Mouse (Mus musculus) testis, adult 2 months (tissue): ENCODE results near the gene Ehd4. TPM values are rescaled to one million over a fixed set of nuclear protein-coding genes. Genes with fewer than 3 reads are reported as not detected.

Experiments
- H3K27ac ChIP-seq: fragments of 200-500 bp; 2 replicates; pipeline ENCODE4 v1.5.1; 2012; ENCODE audit warnings: low read depth, low read length; ENCODE audit not compliant: control insufficient read depth, insufficient read depth
- H3K27me3 ChIP-seq: fragments of 200-500 bp; 2 replicates; pipeline ENCODE4 v1.6.1; 2012; ENCODE audit warnings: mild to moderate bottlenecking, low read length, moderate library complexity; ENCODE audit not compliant: control insufficient read depth, insufficient read depth
- H3K36me3 ChIP-seq: fragments of 200-500 bp; 2 replicates; pipeline ENCODE4 v1.6.1; 2012; ENCODE audit warnings: mild to moderate bottlenecking, low read length; ENCODE audit not compliant: control insufficient read depth, insufficient read depth
- H3K4me1 ChIP-seq: fragments of 200-500 bp; 2 replicates; pipeline ENCODE4 v1.6.1; 2012; ENCODE audit warnings: low read length; ENCODE audit not compliant: control insufficient read depth, insufficient read depth
- H3K4me3 ChIP-seq: fragments of 200-500 bp; 2 replicates; pipeline ENCODE4 v1.5.1; 2012; ENCODE audit warnings: low read depth, mild to moderate bottlenecking, low read length, moderate library complexity, mixed read lengths; ENCODE audit not compliant: control insufficient read depth
- CTCF ChIP-seq: fragments of 200-500 bp; IDR thresholded peaks from 2 replicates; pipeline ENCODE4 v1.5.1; 2012; ENCODE audit warnings: low read depth, mild to moderate bottlenecking, inconsistent platforms, low read length, moderate library complexity; ENCODE audit not compliant: control insufficient read depth, insufficient read depth, insufficient replicate concordance
- POLR2A ChIP-seq: fragments of 200-500 bp; IDR thresholded peaks from 2 replicates; pipeline ENCODE4 v1.6.1; 2012; ENCODE audit warnings: low read depth, mild to moderate bottlenecking, inconsistent platforms, low read length, moderate library complexity; ENCODE audit not compliant: control insufficient read depth
- polyA plus RNA-seq: library from polyadenylated mRNA; depleted of rRNA; stranded (reverse); fragments of >200 nt; gene quantifications from 2 replicates; pipeline ENCODE4 v1.2.3, GENCODE M21; 2012

Gene Ehd4
- polyA plus RNA-seq, 1 experiment, result 3.4 TPM

DNA sequence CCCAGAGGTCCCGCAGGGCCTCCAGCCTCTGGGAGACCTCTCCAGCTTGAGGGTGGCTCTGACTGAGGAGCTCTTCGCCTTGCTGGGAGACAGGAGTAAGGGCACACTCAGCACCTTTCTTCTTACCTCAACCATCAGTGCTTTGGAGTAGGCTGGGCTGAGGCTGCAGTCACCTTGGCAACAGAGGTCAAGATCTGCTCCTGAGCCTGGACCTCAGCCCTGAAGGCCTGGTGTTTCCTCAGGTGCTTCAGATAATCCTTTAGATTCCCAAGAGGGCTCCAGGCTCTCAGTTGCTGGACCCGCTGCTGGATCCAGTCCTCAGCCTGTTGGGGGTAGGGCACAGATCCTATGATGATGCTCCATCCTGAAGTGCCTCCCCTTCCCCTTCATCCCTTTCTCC, 94.9 kb downstream of the Ehd4 start:
- Histone ChIP-seq H3K4me1 (no peaks in the 10 kb centered on the region), H3K36me3 (no peaks in the 10 kb centered on the region), H3K4me3 (no peak overlapping the region), H3K27me3 (no peaks in the 10 kb centered on the region), H3K27ac (no peak overlapping the region)
- TF ChIP-seq CTCF (no peak), POLR2A (no peak)

GRCm38 (mm10) chr2:120058818-120059217, 95.6 kb downstream of the Ehd4 start:
- peaks cover 4% of the 10 kb centered on the region; the same call in 1 of the 2 replicates for H3K4me1 ChIP-seq
- no peak overlapping the region for H3K4me3 ChIP-seq
- H3K36me3 ChIP-seq, result no peaks in the 10 kb centered on the region
- TF ChIP-seq POLR2A, result no peak
- no peak for TF ChIP-seq CTCF
- H3K27me3 ChIP-seq, result no peaks in the 10 kb centered on the region
- no peak overlapping the region for H3K27ac ChIP-seq

- Histone ChIP-seq H3K4me3 (no peak overlapping the region), H3K36me3 (no peaks in the 10 kb centered on the region), H3K27me3 (no peaks in the 10 kb centered on the region), H3K27ac (peak overlapping the region; percentile 81), H3K4me1 (peaks cover 4% of the 10 kb centered on the region; the same call in 1 of the 2 replicates)
- no peak for TF ChIP-seq POLR2A
- TF ChIP-seq CTCF, result no peak
These were observed 98.5 kb downstream of the Ehd4 start for GRCm38 (mm10) chr2:120055923-120056322.

- H3K27ac ChIP-seq, result peak overlapping the region; percentile 81
- H3K4me1 ChIP-seq, result peaks cover 4% of the 10 kb centered on the region; the same call in 1 of the 2 replicates
- TF ChIP-seq CTCF (no peak), POLR2A (no peak; the same call in 1 of the 2 replicates)
- no peaks in the 10 kb centered on the region for H3K27me3 ChIP-seq
- no peaks in the 10 kb centered on the region for H3K36me3 ChIP-seq
- H3K4me3 ChIP-seq, result no peak overlapping the region
These were observed 99.4 kb downstream of the Ehd4 start for GRCm38 (mm10) chr2:120054771-120055552.

GRCm38 (mm10) chr2:120051405-120051804, 103.0 kb downstream of the Ehd4 start:
- TF ChIP-seq CTCF (no peak), POLR2A (no peak)
- Histone ChIP-seq H3K27me3 (no peaks in the 10 kb centered on the region), H3K4me1 (peaks cover 8% of the 10 kb centered on the region), H3K36me3 (no peaks in the 10 kb centered on the region), H3K4me3 (no peak overlapping the region), H3K27ac (no peak overlapping the region)

DNA sequence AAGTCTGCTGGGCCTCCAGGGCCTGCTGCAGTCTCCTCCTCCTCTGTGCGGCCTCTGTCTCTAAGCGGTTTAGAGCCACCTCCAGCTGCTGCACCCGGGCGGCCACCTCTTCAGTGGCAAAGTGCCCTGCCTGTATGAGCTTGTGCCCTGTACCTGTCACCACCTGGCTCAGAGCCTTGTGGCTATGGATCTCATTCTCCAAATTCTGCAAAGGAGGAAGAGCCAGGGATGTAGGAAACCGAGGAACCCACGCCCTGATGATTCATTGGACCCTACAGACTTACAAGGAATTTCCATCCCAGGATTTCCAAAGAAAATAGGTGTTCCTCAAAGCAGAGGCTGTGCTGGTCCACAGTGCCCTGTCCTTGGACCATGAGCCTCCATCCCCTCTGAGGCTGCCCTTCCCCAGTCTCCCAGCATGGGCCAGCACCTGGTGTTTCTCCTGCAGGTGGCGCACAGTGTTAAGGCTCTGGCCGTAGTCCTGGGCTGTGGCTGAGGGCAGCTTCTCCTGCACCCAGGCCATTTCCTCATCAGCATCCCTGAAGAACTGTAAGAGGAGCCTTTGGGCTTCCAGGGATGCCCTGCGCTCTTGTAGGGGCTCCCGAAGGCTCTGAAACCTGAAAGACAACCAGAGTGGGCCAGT, 104.7 kb downstream of the Ehd4 start:
- H3K4me1 ChIP-seq, result peaks cover 8% of the 10 kb centered on the region
- H3K27ac ChIP-seq, result no peak overlapping the region
- H3K36me3 ChIP-seq, result no peaks in the 10 kb centered on the region
- H3K27me3 ChIP-seq, result no peaks in the 10 kb centered on the region
- TF ChIP-seq POLR2A, result no peak
- TF ChIP-seq CTCF, result no peak
- H3K4me3 ChIP-seq, result no peak overlapping the region

GRCm38 (mm10) chr2:120048173-120048572, 106.2 kb downstream of the Ehd4 start:
- Histone ChIP-seq H3K27ac (no peak overlapping the region), H3K4me1 (peaks cover 4% of the 10 kb centered on the region), H3K36me3 (no peaks in the 10 kb centered on the region), H3K4me3 (no peak overlapping the region), H3K27me3 (no peaks in the 10 kb centered on the region)
- TF ChIP-seq POLR2A (no peak), CTCF (no peak)
